Mouse (Mus musculus): ENCODE results near the gene Vps26c. TPM values are rescaled to one million over a fixed set of nuclear protein-coding genes. Genes with fewer than 3 reads are reported as not detected.

Gene Vps26c
- polyA plus RNA-seq (2017; shearing (Covaris generic)) = 32.5 TPM

GRCm38 (mm10) chr16:94526344-94527151 lies at the start of gene Vps26c:
Gene Vps26c (minus strand): TSS chr16:94526830.

GRCm38 (mm10) chr16:94569229-94570176 lies 42.9 kb upstream of the Vps26c start, which contains the start of gene Dyrk1a:
Gene Dyrk1a (plus strand): TSS chr16:94570010.

Other genes starting within 250 kb of the Vps26c start
- gene Hlcs, start 213.3 kb downstream of the Vps26c start, polyA plus RNA-seq (2017; shearing (Covaris generic)) = 22.8 TPM
- not detected for gene Ripply3, start 198.4 kb downstream of the Vps26c start, polyA plus RNA-seq (2017; shearing (Covaris generic))
- 88.8 TPM for gene Ttc3, start 156.2 kb downstream of the Vps26c start, polyA plus RNA-seq (2017; shearing (Covaris generic))
- 61.2 TPM for gene Pigp, start 155.0 kb downstream of the Vps26c start, polyA plus RNA-seq (2017; shearing (Covaris generic))
- gene Dyrk1a, start 43.2 kb upstream of the Vps26c start, polyA plus RNA-seq (2017; shearing (Covaris generic)) = 69.3 TPM

All from naive thymus-derived CD4-positive, alpha-beta T cell, adult 5 months (primary cell).